Mouse (Mus musculus) heart, embryonic 15.5 days (tissue): Measurements from ENCODE around the gene Gm20532. TPM values are rescaled to one million over a fixed set of nuclear protein-coding genes. Genes with fewer than 3 reads are reported as not detected.

Source experiments
- ATAC-seq: fragments of 200-750 bp; cut with Nextera tagmentation; replicated peaks from 2 replicates; pipeline ENCODE4 v1.8.0; 2017; ENCODE audit warnings: low read depth, moderate TSS enrichment; ENCODE audit not compliant: insufficient number of reproducible peaks, insufficient read depth, low FRiP score
- H3K27ac ChIP-seq: fragments of 300-500 bp; sonication (generic); 2 replicates; pipeline ENCODE4 v1.5.1; 2015; ENCODE audit warnings: mild to moderate bottlenecking, inconsistent platforms
- H3K27me3 ChIP-seq: fragments of 300-500 bp; sonication (generic); 2 replicates; pipeline ENCODE4 v1.6.1; 2015; ENCODE audit warnings: inconsistent platforms
- H3K36me3 ChIP-seq: fragments of 300-500 bp; sonication (generic); 2 replicates; pipeline ENCODE4 v1.6.1; 2015; ENCODE audit warnings: mild to moderate bottlenecking, inconsistent platforms
- H3K4me1 ChIP-seq: fragments of 300-500 bp; sonication (generic); replicated peaks from 2 replicates; pipeline ENCODE4 v1.6.1; 2015; ENCODE audit warnings: inconsistent platforms
- H3K4me2 ChIP-seq: fragments of 300-500 bp; sonication (generic); 2 replicates; pipeline ENCODE4 v1.6.1; 2015; ENCODE audit warnings: inconsistent platforms, mild to moderate bottlenecking, moderate library complexity
- H3K4me3 ChIP-seq: fragments of 300-500 bp; sonication (generic); 2 replicates; pipeline ENCODE4 v1.5.1; 2015; ENCODE audit warnings: mild to moderate bottlenecking, inconsistent platforms
- H3K9ac ChIP-seq: fragments of 300-500 bp; sonication (generic); 2 replicates; pipeline ENCODE4 v1.6.1; 2015; ENCODE audit warnings: mild to moderate bottlenecking, inconsistent platforms
- H3K9me3 ChIP-seq: fragments of 300-500 bp; sonication (generic); replicated peaks from 2 replicates; pipeline ENCODE4 v1.6.1; 2016; ENCODE audit warnings: inconsistent platforms
- WGBS: fragments of 180-500 bp; shearing (Covaris S2); methylation state at CpG from one replicate; pipeline ENCODE4 v1.1.7; 2015; ENCODE audit warnings: mixed read lengths; 5-methylcytosine and 5-hydroxymethylcytosine counted together
- polyA plus RNA-seq: library from polyadenylated mRNA; unstranded; fragments of >200 nt; fragmentation: Nextera tagmentation; extraction: Ambion mirVana; gene quantifications from 2 replicates; pipeline ENCODE4 v1.2.1, GENCODE M21; 2015

The Gm20532 gene
- not detected in 2 replicates for polyA plus RNA-seq

- Histone ChIP-seq H3K27me3 (no peaks in the 10 kb centered on the region), H3K4me1 (peaks cover 38% of the 10 kb centered on the region), H3K9ac (peak within 1 kb of the TSS; percentile 76), H3K4me3 (peak within 1 kb of the TSS; percentile 74), H3K9me3 (no peaks in the 10 kb centered on the region), H3K27ac (peak within 1 kb of the TSS; percentile 83), H3K36me3 (no peaks in the 10 kb centered on the region), H3K4me2 (peak within 1 kb of the TSS; percentile 89)
- under 1% methylated on average over 65 of the region's 65 CpGs for WGBS
- ATAC-seq = peak; percentile 33
Observed at GRCm38 (mm10) chr2:26586294-26587043, at the start of gene Gm20532. Gene Gm20532, plus strand, starts transcription at chr2:26586639.

GRCm38 (mm10) chr2:26539516-26539915 is 46.9 kb upstream of the Gm20532 start:
- ATAC-seq = no peak
- H3K4me3 ChIP-seq = no peak overlapping the region
- H3K9me3 ChIP-seq = no peaks in the 10 kb centered on the region
- H3K4me1 ChIP-seq = peaks cover 33% of the 10 kb centered on the region
- H3K9ac ChIP-seq = no peak overlapping the region
- 60% methylated on average over 2 of the region's 2 CpGs for WGBS
- no peaks in the 10 kb centered on the region for H3K36me3 ChIP-seq
- no peak overlapping the region for H3K4me2 ChIP-seq
- H3K27me3 ChIP-seq = no peaks in the 10 kb centered on the region
- no peak overlapping the region for H3K27ac ChIP-seq

GRCm38 (mm10) chr2:26540721-26541120 is 45.7 kb upstream of the Gm20532 start:
- Histone ChIP-seq H3K9ac (no peak overlapping the region), H3K4me3 (no peak overlapping the region), H3K27ac (0 out of 2 replicates have a peak overlapping the region, but pooled peaks have one; percentile 9), H3K4me1 (peaks cover 31% of the 10 kb centered on the region), H3K4me2 (no peak overlapping the region), H3K27me3 (no peaks in the 10 kb centered on the region), H3K9me3 (no peaks in the 10 kb centered on the region), H3K36me3 (no peaks in the 10 kb centered on the region)
- 54% methylated on average over 7 of the region's 7 CpGs for WGBS
- no peak for ATAC-seq

- peaks cover 31% of the 10 kb centered on the region for H3K4me1 ChIP-seq
- H3K27ac ChIP-seq = no peak overlapping the region
- H3K36me3 ChIP-seq = no peaks in the 10 kb centered on the region
- H3K4me2 ChIP-seq = no peak overlapping the region
- no peaks in the 10 kb centered on the region for H3K9me3 ChIP-seq
- no peaks in the 10 kb centered on the region for H3K27me3 ChIP-seq
- H3K9ac ChIP-seq = no peak overlapping the region; the same call in 1 of the 2 replicates
- ATAC-seq = no peak
- 49% methylated on average over 9 of the region's 9 CpGs for WGBS
- no peak overlapping the region for H3K4me3 ChIP-seq
Observed at GRCm38 (mm10) chr2:26541258-26541910, 45.1 kb upstream of the Gm20532 start.

GRCm38 (mm10) chr2:26543155-26543554 is 43.3 kb upstream of the Gm20532 start:
- Histone ChIP-seq H3K27ac (peak overlapping the region; percentile 70), H3K9ac (no peak overlapping the region), H3K36me3 (no peaks in the 10 kb centered on the region), H3K4me3 (no peak overlapping the region), H3K27me3 (no peaks in the 10 kb centered on the region), H3K4me1 (peaks cover 40% of the 10 kb centered on the region), H3K4me2 (no peak overlapping the region), H3K9me3 (no peaks in the 10 kb centered on the region)
- no peak for ATAC-seq
- 37% methylated on average over 4 of the region's 4 CpGs for WGBS

GRCm38 (mm10) chr2:26543768-26544167 is 42.7 kb upstream of the Gm20532 start:
- no peak overlapping the region for H3K4me2 ChIP-seq
- no peaks in the 10 kb centered on the region for H3K9me3 ChIP-seq
- WGBS = 52% methylated on average over 8 of the region's 8 CpGs
- no peak for ATAC-seq
- peak overlapping the region; percentile 70 for H3K27ac ChIP-seq
- H3K4me3 ChIP-seq = no peak overlapping the region
- peaks cover 43% of the 10 kb centered on the region for H3K4me1 ChIP-seq
- H3K36me3 ChIP-seq = no peaks in the 10 kb centered on the region
- no peaks in the 10 kb centered on the region for H3K27me3 ChIP-seq
- no peak overlapping the region for H3K9ac ChIP-seq

GRCm38 (mm10) chr2:26544265-26544664 is 42.2 kb upstream of the Gm20532 start:
- Histone ChIP-seq H3K27me3 (no peaks in the 10 kb centered on the region), H3K36me3 (no peaks in the 10 kb centered on the region), H3K4me3 (no peak overlapping the region), H3K9me3 (no peaks in the 10 kb centered on the region), H3K4me2 (no peak overlapping the region), H3K9ac (no peak overlapping the region), H3K4me1 (peaks cover 43% of the 10 kb centered on the region), H3K27ac (peak overlapping the region; percentile 70)
- ATAC-seq = peak; percentile 59
- 18% methylated on average over 3 of the region's 3 CpGs for WGBS

GRCm38 (mm10) chr2:26547481-26547880 is 39.0 kb upstream of the Gm20532 start:
- H3K27me3 ChIP-seq = no peaks in the 10 kb centered on the region
- H3K9me3 ChIP-seq = no peaks in the 10 kb centered on the region
- H3K36me3 ChIP-seq = no peaks in the 10 kb centered on the region
- ATAC-seq = no peak
- 40% methylated on average over 2 of the region's 2 CpGs for WGBS
- no peak overlapping the region for H3K4me3 ChIP-seq
- peaks cover 59% of the 10 kb centered on the region for H3K4me1 ChIP-seq
- no peak overlapping the region for H3K9ac ChIP-seq
- no peak overlapping the region for H3K27ac ChIP-seq
- no peak overlapping the region for H3K4me2 ChIP-seq

- H3K27ac ChIP-seq = peak overlapping the region; percentile 51
- H3K9ac ChIP-seq = no peak overlapping the region
- H3K36me3 ChIP-seq = no peaks in the 10 kb centered on the region
- no peak overlapping the region for H3K4me2 ChIP-seq
- peaks cover 51% of the 10 kb centered on the region for H3K4me1 ChIP-seq
- no peak overlapping the region for H3K4me3 ChIP-seq
- no peaks in the 10 kb centered on the region for H3K9me3 ChIP-seq
- WGBS = 71% methylated on average over 10 of the region's 10 CpGs
- no peak for ATAC-seq
- H3K27me3 ChIP-seq = no peaks in the 10 kb centered on the region
Observed at GRCm38 (mm10) chr2:26549801-26550200, 36.6 kb upstream of the Gm20532 start.

- H3K27me3 ChIP-seq = no peaks in the 10 kb centered on the region
- no peak for ATAC-seq
- H3K9ac ChIP-seq = no peak overlapping the region
- peak overlapping the region; percentile 51 for H3K27ac ChIP-seq
- no peaks in the 10 kb centered on the region for H3K9me3 ChIP-seq
- H3K4me2 ChIP-seq = no peak overlapping the region
- no peak overlapping the region for H3K4me3 ChIP-seq
- no peaks in the 10 kb centered on the region for H3K36me3 ChIP-seq
- 41% methylated on average over 3 of the region's 3 CpGs for WGBS
- peaks cover 54% of the 10 kb centered on the region for H3K4me1 ChIP-seq
Observed at GRCm38 (mm10) chr2:26550205-26550604, 36.2 kb upstream of the Gm20532 start.

- H3K9me3 ChIP-seq = no peaks in the 10 kb centered on the region
- H3K27ac ChIP-seq = peak overlapping the region; percentile 51
- H3K4me3 ChIP-seq = no peak overlapping the region
- peak; percentile 39; the same call in 1 of the 2 replicates for ATAC-seq
- H3K27me3 ChIP-seq = no peaks in the 10 kb centered on the region
- 28% methylated on average over 3 of the region's 3 CpGs for WGBS
- H3K4me1 ChIP-seq = peaks cover 60% of the 10 kb centered on the region
- H3K4me2 ChIP-seq = no peak overlapping the region
- no peak overlapping the region for H3K9ac ChIP-seq
- H3K36me3 ChIP-seq = no peaks in the 10 kb centered on the region
Observed at GRCm38 (mm10) chr2:26550777-26551176, 35.7 kb upstream of the Gm20532 start.
